Mouse (Mus musculus): ENCODE measurements around the gene Ptpn3.

DNA sequence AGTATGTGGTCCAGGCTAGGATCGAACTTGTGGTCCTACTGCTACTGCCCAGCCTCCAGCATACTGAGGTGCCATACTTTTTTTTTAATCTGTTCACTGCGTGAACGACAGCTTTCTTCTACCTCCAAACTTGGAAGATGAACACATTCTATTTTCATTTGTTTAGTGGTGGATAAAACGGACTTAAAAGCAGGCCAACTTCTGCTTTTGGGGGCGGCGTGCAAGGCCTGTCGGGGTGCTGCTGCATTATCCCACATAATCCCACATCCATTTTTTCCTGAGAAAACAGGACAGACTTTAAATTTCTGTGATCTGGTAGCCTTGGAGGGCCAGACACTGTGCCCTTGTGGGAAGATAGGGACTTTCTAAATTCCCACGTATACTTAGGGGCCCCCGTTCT lies 83.9 kb downstream of the Ptpn3 start:
- TF ChIP-seq POLR2A (IDR thresholded peaks at IDR 0.05; ENCODE audit: borderline replicate concordance, control insufficient read depth, low read depth, low read length) (no peak), CTCF (IDR thresholded peaks at IDR 0.05; ENCODE audit: control insufficient read depth, insufficient read depth, low read length) (no peak)
